8 mouse cellular contexts compared by ENCODE assay signal in genomic region chr4:107434356-107435237, GRCm38 (mm10). TPM values are rescaled to one million over a fixed set of nuclear protein-coding genes. Genes with fewer than 3 reads are reported as not detected.
A peak's percentile ranks its signal among the peaks of the same experiment; 100 is the strongest.
DNase-seq lines count a peak whose midpoint lies in the region; ATAC-seq and TF ChIP-seq lines count a peak whose summit lies in the region.

TSS of gene Glis1 (plus strand) at chr4:107434591.

- no peaks in the 10 kb centered on the region for H3K36me3 ChIP-seq in lung, embryonic 14.5 days (ENCODE audit: insufficient read depth)

- peak within 1 kb of the TSS; percentile 96 for H3K4me2 ChIP-seq in lung, embryonic 14.5 days

- WGBS in lung, embryonic 14.5 days: under 1% methylated on average over 112 of the region's 112 CpGs

- no peaks in the 10 kb centered on the region for H3K4me1 ChIP-seq in lung, embryonic 14.5 days (ENCODE audit: insufficient read depth)

- H3K4me3 ChIP-seq in layer of hippocampus, adult 2 months: peak within 1 kb of the TSS; percentile 65
- H3K4me3 ChIP-seq in lung, embryonic 14.5 days (ENCODE audit: low read depth, low read length): peak within 1 kb of the TSS; percentile 59

- intact Hi-C loops in heart, postnatal 36 days (cut with DNase I): no loop called here

- ATAC-seq in lung, embryonic 14.5 days (ENCODE audit: insufficient read depth): peak; percentile 96

- no peaks in the 10 kb centered on the region for H3K9me3 ChIP-seq in lung, embryonic 14.5 days (ENCODE audit: low read depth, low read length)

- peak within 1 kb of the TSS; percentile 64; the same call in 1 of the 2 replicates for H3K27ac ChIP-seq in layer of hippocampus, adult 2 months
- no peak within 1 kb of the TSS for H3K27ac ChIP-seq in lung, embryonic 14.5 days (ENCODE audit: low read depth)

- peak; percentile 50 for DNase-seq in ES-CJ7 (ENCODE audit: low read depth, low spot score)
- peak; percentile 85 for DNase-seq in adrenal gland, postnatal 25 days
- peak; percentile 59 for DNase-seq in forelimb bud, embryonic 11.5 days (ENCODE audit: low read depth, low spot score)
- DNase-seq in heart, postnatal 36 days: peak; percentile 56 to 67
- peak in 1 of 2 experiments; percentile 25 for DNase-seq in layer of hippocampus, adult 2 months (ENCODE audit: low spot score in 2 of 2)
- DNase-seq in lung, embryonic 14.5 days: peak; percentile 90
- DNase-seq in ovary, postnatal 36 days (ENCODE audit: low spot score): peak; percentile 83
- DNase-seq in spleen, postnatal 14 days (ENCODE audit: low spot score in 2 of 2): no peak

- peak within 1 kb of the TSS; percentile 54 for H3K9ac ChIP-seq in lung, embryonic 14.5 days

- peaks cover 63% of the 10 kb centered on the region for H3K27me3 ChIP-seq in lung, embryonic 14.5 days (ENCODE audit: insufficient read depth, low read length)

- no peak for TF ChIP-seq CTCF in layer of hippocampus, adult 2 months (conservative IDR thresholded peaks at IDR 0.05)
- TF ChIP-seq CTCF in lung, embryonic 14.5 days (IDR thresholded peaks at IDR 0.05; ENCODE audit: low read depth): no peak

RNA-seq across cellular contexts. Expression of gene Glis1, which starts in this region (rescaled TPM):
- total RNA-seq in adrenal gland, postnatal 25 days (2021): 0.79 TPM in 1 of 2 replicates, not detected in the other
- total RNA-seq in heart, postnatal 36 days (2021): under 1 TPM in 1 of 2 experiments, not detected in 1; 0.28 TPM
- 1 to 10 TPM in 1 of 2 experiments, under 1 TPM in 1; 0.64 to 2.5 TPM for total RNA-seq in layer of hippocampus, adult 2 months (2021)
- polyA plus RNA-seq in lung, embryonic 14.5 days (2014; fragmentation: Nextera tagmentation; extraction: Ambion mirVana): 2.9 and 3.0 TPM in 2 replicates

Comparison
In these comparisons a context has a peak if more than half of its experiments do, and no peak if none do; other contexts are left out.
1. Peak in DNase-seq in adrenal gland, postnatal 25 days; RNA of the gene not detected or under 1 TPM.
2. Peak in DNase-seq in heart, postnatal 36 days; RNA of the gene not detected or under 1 TPM.
3. DNase-seq: peak in ES-CJ7 (single experiment), forelimb bud, embryonic 11.5 days (single experiment), lung, embryonic 14.5 days (single experiment) and ovary, postnatal 36 days (single experiment); none in spleen, postnatal 14 days (0 of 2).